Mouse (Mus musculus): ENCODE results near the gene Fa2h.

GRCm38 (mm10) chr8:111305031-111305730 is 88.4 kb downstream of the Fa2h start:
- TF ChIP-seq POLR2A (IDR thresholded peaks at IDR 0.05; ENCODE audit: low read depth, low read length) (no peak), CTCF (IDR thresholded peaks at IDR 0.05; ENCODE audit: borderline replicate concordance, insufficient read depth, low read length) (no peak)

All from embryonic fibroblast, embryonic 13.5 days (primary cell).